ENCODE assay signal across 7 mouse cellular contexts in genomic region chr16:85799971-85800370, GRCm38 (mm10). TPM values are rescaled to one million over a fixed set of nuclear protein-coding genes. Genes with fewer than 3 reads are reported as not detected.
DNase-seq lines count a peak whose midpoint lies in the region; ATAC-seq lines count a peak whose summit lies in the region.

No protein-coding gene starts in this region.

- peak overlapping the region; percentile 63 for H3K9ac ChIP-seq in kidney, embryonic 16.5 days (replicated peaks; ENCODE audit: low read length)
- no peak overlapping the region for H3K9ac ChIP-seq in forebrain, embryonic 13.5 days
- no peak overlapping the region for H3K9ac ChIP-seq in limb, embryonic 12.5 days (replicated peaks)
- H3K9ac ChIP-seq in neural tube, embryonic 14.5 days (replicated peaks; ENCODE audit: low read depth, low read length) = no peak overlapping the region

- H3K4me1 ChIP-seq in kidney, embryonic 16.5 days (ENCODE audit: insufficient read depth, low read length) = peaks cover 8% of the 10 kb centered on the region
- H3K4me1 ChIP-seq in forebrain, embryonic 13.5 days = peaks cover 27% of the 10 kb centered on the region
- H3K4me1 ChIP-seq in limb, embryonic 12.5 days (replicated peaks) = peaks cover 21% of the 10 kb centered on the region
- peaks cover 6% of the 10 kb centered on the region; the same call in 1 of the 2 replicates for H3K4me1 ChIP-seq in neural tube, embryonic 14.5 days (ENCODE audit: control insufficient read depth, insufficient read depth, low read length)

- 0 out of 2 replicates have a peak overlapping the region, but pooled peaks have one; percentile 15 for H3K27ac ChIP-seq in kidney, embryonic 16.5 days (ENCODE audit: low read length)
- H3K27ac ChIP-seq in forebrain, embryonic 13.5 days = no peak overlapping the region
- no peak overlapping the region for H3K27ac ChIP-seq in limb, embryonic 12.5 days
- H3K27ac ChIP-seq in neural tube, embryonic 14.5 days (ENCODE audit: low read depth, low read length) = no peak overlapping the region

- H3K27me3 ChIP-seq in kidney, embryonic 16.5 days (ENCODE audit: insufficient read depth, low read length) = no peaks in the 10 kb centered on the region
- H3K27me3 ChIP-seq in forebrain, embryonic 13.5 days = no peaks in the 10 kb centered on the region
- H3K27me3 ChIP-seq in limb, embryonic 12.5 days = no peaks in the 10 kb centered on the region
- peaks cover 3% of the 10 kb centered on the region; the same call in 1 of the 2 replicates for H3K27me3 ChIP-seq in neural tube, embryonic 14.5 days (ENCODE audit: control insufficient read depth, insufficient read depth, low read length)

- H3K36me3 ChIP-seq in kidney, embryonic 16.5 days (ENCODE audit: insufficient read depth, low read length) = peaks cover 49% of the 10 kb centered on the region
- peaks cover 40% of the 10 kb centered on the region for H3K36me3 ChIP-seq in forebrain, embryonic 13.5 days (ENCODE audit: poor library complexity, severe bottlenecking)
- H3K36me3 ChIP-seq in limb, embryonic 12.5 days = peaks cover 53% of the 10 kb centered on the region
- H3K36me3 ChIP-seq in neural tube, embryonic 14.5 days (ENCODE audit: control insufficient read depth, insufficient read depth, low read length) = no peaks in the 10 kb centered on the region

- H3K4me3 ChIP-seq in kidney, embryonic 16.5 days (ENCODE audit: low read length) = peak overlapping the region; percentile 92
- H3K4me3 ChIP-seq in forebrain, embryonic 13.5 days = no peak overlapping the region
- H3K4me3 ChIP-seq in limb, embryonic 12.5 days (replicated peaks) = peak overlapping the region; percentile 80
- H3K4me3 ChIP-seq in neural tube, embryonic 14.5 days (ENCODE audit: low read depth, low read length) = no peak overlapping the region; the same call in 1 of the 2 replicates

- H3K9me3 ChIP-seq in kidney, embryonic 16.5 days (ENCODE audit: low read length) = no peaks in the 10 kb centered on the region
- no peaks in the 10 kb centered on the region for H3K9me3 ChIP-seq in forebrain, embryonic 13.5 days (replicated peaks)
- H3K9me3 ChIP-seq in limb, embryonic 12.5 days = no peaks in the 10 kb centered on the region
- H3K9me3 ChIP-seq in neural tube, embryonic 14.5 days (ENCODE audit: control insufficient read depth, low read length) = no peaks in the 10 kb centered on the region

- H3K4me2 ChIP-seq in kidney, embryonic 16.5 days (replicated peaks; ENCODE audit: low read depth, low read length) = peak overlapping the region; percentile 51
- peak overlapping the region; percentile 100 for H3K4me2 ChIP-seq in forebrain, embryonic 13.5 days
- peak overlapping the region; percentile 83 for H3K4me2 ChIP-seq in limb, embryonic 12.5 days
- H3K4me2 ChIP-seq in neural tube, embryonic 14.5 days (ENCODE audit: low read depth, low read length) = peak overlapping the region; percentile 99; the same call in 1 of the 2 replicates

- WGBS in kidney, embryonic 16.5 days = 43% methylated on average over 9 of the region's 9 CpGs
- 79% methylated on average over 9 of the region's 9 CpGs for WGBS in forebrain, embryonic 13.5 days
- WGBS in limb, embryonic 12.5 days = 55% methylated on average over 9 of the region's 9 CpGs
- WGBS in neural tube, embryonic 14.5 days = 67% methylated on average over 9 of the region's 9 CpGs

- no peak for DNase-seq in kidney, postnatal 25 days
- DNase-seq in adrenal gland, adult 8-10 months = no peak
- DNase-seq in ovary, postnatal 36 days (ENCODE audit: low spot score) = no peak

- ATAC-seq in kidney, embryonic 16.5 days (ENCODE audit: low FRiP score, low TSS enrichment) = no peak
- ATAC-seq in forebrain, embryonic 13.5 days = no peak
- ATAC-seq in limb, embryonic 12.5 days (ENCODE audit: insufficient number of reproducible peaks, insufficient read depth, low FRiP score, low TSS enrichment, low read depth) = no peak
- ATAC-seq in neural tube, embryonic 14.5 days (ENCODE audit: low read depth) = no peak

RNA-seq across cellular contexts. Expression of gene Adamts1, which starts 2.9 kb away (rescaled TPM):
- 116 and 125 TPM in 2 replicates for polyA plus RNA-seq in kidney, embryonic 16.5 days (2015; fragmentation: Nextera tagmentation; extraction: Ambion mirVana)
- polyA plus RNA-seq in forebrain, embryonic 13.5 days (2015; fragmentation: Nextera tagmentation; extraction: Ambion mirVana) = 7.2 and 9.1 TPM in 2 replicates
- 52.4 and 55.7 TPM in 2 replicates for polyA plus RNA-seq in limb, embryonic 12.5 days (2016; fragmentation: Nextera tagmentation; extraction: Ambion mirVana)
- polyA plus RNA-seq in neural tube, embryonic 14.5 days (2014; fragmentation: Nextera tagmentation; extraction: Ambion mirVana) = 2.8 and 9.2 TPM in 2 replicates
- 10 to 100 TPM; 14.5 to 41.9 (median 15.6) TPM for total RNA-seq in adrenal gland, adult 8-10 months (2022)

Comparison
In these comparisons a context has a peak if more than half of its experiments do, and no peak if none do; other contexts are left out.
1. H3K4me3 ChIP-seq: peak in kidney, embryonic 16.5 days (single experiment) and limb, embryonic 12.5 days (single experiment); none in forebrain, embryonic 13.5 days (single experiment) and neural tube, embryonic 14.5 days (single experiment).
2. Peak in every context shown above with its lines, with median percentiles within 50 percentile points of each other: H3K4me2 ChIP-seq.